16 mouse cellular contexts compared by ENCODE assay signal in genomic region chr11:56518486-56518885, GRCm38 (mm10).
"Had no signal": no experiment of that assay in that cellular context is flagged by ENCODE, and none has a peak within 500 bp of the region (broad histone marks: within the 10 kb centered on the region; RNA-seq: fewer than 3 reads in every experiment).

No protein-coding gene starts in this region.

- H3K27me3 ChIP-seq: limb, embryonic 13.5 days; liver, embryonic 12.5 days; liver, embryonic 15.5 days; lung, embryonic 15.5 days had no signal

- H3K36me3 ChIP-seq: limb, embryonic 10.5 days; limb, embryonic 13.5 days; liver, embryonic 12.5 days; liver, embryonic 15.5 days; lung, embryonic 15.5 days had no signal

- H3K4me2 ChIP-seq: limb, embryonic 13.5 days; liver, embryonic 12.5 days; liver, embryonic 15.5 days; lung, embryonic 15.5 days; midbrain, embryonic 11.5 days had no signal

- H3K9me3 ChIP-seq: limb, embryonic 10.5 days; limb, embryonic 13.5 days; liver, embryonic 12.5 days; liver, embryonic 15.5 days; lung, embryonic 15.5 days had no signal

- H3K4me3 ChIP-seq: layer of hippocampus, adult 2 months; limb, embryonic 10.5 days; limb, embryonic 13.5 days; liver, embryonic 12.5 days; liver, embryonic 15.5 days; lung, embryonic 15.5 days had no signal

- DNase-seq: kidney, postnatal 25 days; layer of hippocampus, adult 9-11 months; liver; lung, adult 18-20 months; lung, postnatal 10 days; lung, postnatal 4 days; midbrain, embryonic 14.5 days; thymus, postnatal 25 days had no signal

- H3K9ac ChIP-seq: limb, embryonic 13.5 days; liver, embryonic 12.5 days; liver, embryonic 15.5 days; lung, embryonic 15.5 days had no signal

- ATAC-seq: liver, embryonic 12.5 days had no signal

- H3K4me1 ChIP-seq: limb, embryonic 10.5 days; limb, embryonic 13.5 days; liver, embryonic 12.5 days; liver, embryonic 15.5 days; lung, embryonic 15.5 days had no signal

- H3K27ac ChIP-seq: kidney, postnatal 0 days; layer of hippocampus, adult 2 months; limb, embryonic 10.5 days; limb, embryonic 13.5 days; liver, embryonic 12.5 days; liver, embryonic 15.5 days; lung, embryonic 15.5 days had no signal
